Mouse (Mus musculus) liver, embryonic 15.5 days (tissue): ENCODE measurements at regions not wholly inside any gene's neighbourhood (a gene's known extent, or its start where the extent isn't known, plus 50 kb on each side); places are given as distances from the start of the nearest gene placed in this dataset.

Experiments
- ATAC-seq: fragments of 200-750 bp; cut with Nextera tagmentation; 2 replicates; pipeline ENCODE4 v1.8.0; 2017; ENCODE audit warnings: moderate number of reproducible peaks, mild to moderate bottlenecking, moderate library complexity; ENCODE audit not compliant: insufficient read depth
- H3K27ac ChIP-seq: fragments of 300-500 bp; sonication (generic); replicated peaks from 2 replicates; pipeline ENCODE4 v1.5.1; 2015; ENCODE audit warnings: mild to moderate bottlenecking, inconsistent platforms
- H3K27me3 ChIP-seq: fragments of 300-500 bp; sonication (generic); 2 replicates; pipeline ENCODE4 v1.6.1; 2015; ENCODE audit warnings: mild to moderate bottlenecking, inconsistent platforms
- H3K36me3 ChIP-seq: fragments of 300-500 bp; sonication (generic); replicated peaks from 2 replicates; pipeline ENCODE4 v1.6.1; 2015; ENCODE audit warnings: moderate library complexity, mild to moderate bottlenecking, inconsistent platforms
- H3K4me1 ChIP-seq: fragments of 300-500 bp; sonication (generic); replicated peaks from 2 replicates; pipeline ENCODE4 v1.6.1; 2015; ENCODE audit warnings: inconsistent platforms
- H3K4me2 ChIP-seq: fragments of 300-500 bp; sonication (generic); 2 replicates; pipeline ENCODE4 v1.6.1; 2015; ENCODE audit warnings: moderate library complexity, mild to moderate bottlenecking, inconsistent platforms
- H3K4me3 ChIP-seq: fragments of 300-500 bp; sonication (generic); replicated peaks from 2 replicates; pipeline ENCODE4 v1.5.1; 2015; ENCODE audit warnings: mild to moderate bottlenecking, inconsistent platforms
- H3K9ac ChIP-seq: fragments of 300-500 bp; sonication (generic); 2 replicates; pipeline ENCODE4 v1.6.1; 2015; ENCODE audit warnings: moderate library complexity, mild to moderate bottlenecking, inconsistent platforms
- H3K9me3 ChIP-seq: fragments of 300-500 bp; sonication (generic); replicated peaks from 2 replicates; pipeline ENCODE4 v1.6.1; 2016; ENCODE audit warnings: inconsistent platforms
- WGBS: fragments of 180-500 bp; shearing (Covaris S2); methylation state at CpG from one replicate; pipeline ENCODE4 v1.1.7; 2015; ENCODE audit warnings: mixed read lengths; ENCODE audit not compliant: insufficient replicate concordance; 5-methylcytosine and 5-hydroxymethylcytosine counted together

GRCm38 (mm10) chr2:114994691-114995347 lies 340.1 kb upstream of the Dph6 start:
- WGBS: 49% methylated on average over 2 of the region's 2 CpGs
- Histone ChIP-seq H3K27ac (no peak overlapping the region), H3K27me3 (no peaks in the 10 kb centered on the region), H3K36me3 (no peaks in the 10 kb centered on the region), H3K4me1 (no peaks in the 10 kb centered on the region), H3K9ac (no peak overlapping the region), H3K4me2 (no peak overlapping the region), H3K4me3 (no peak overlapping the region), H3K9me3 (no peaks in the 10 kb centered on the region)
- ATAC-seq: no peak

- ATAC-seq: no peak
- H3K27me3 ChIP-seq: no peaks in the 10 kb centered on the region
- H3K36me3 ChIP-seq: no peaks in the 10 kb centered on the region
- H3K27ac ChIP-seq: no peak overlapping the region
- H3K9ac ChIP-seq: no peak overlapping the region
- H3K4me1 ChIP-seq: no peaks in the 10 kb centered on the region
- no peaks in the 10 kb centered on the region for H3K9me3 ChIP-seq
- H3K4me2 ChIP-seq: no peak overlapping the region
- H3K4me3 ChIP-seq: no peak overlapping the region
- 69% methylated on average over 1 of the region's 1 CpGs for WGBS
Observed at GRCm38 (mm10) chr2:115013916-115014315, 359.2 kb upstream of the Dph6 start.

GRCm38 (mm10) chr2:115026777-115027176 lies 372.0 kb upstream of the Dph6 start:
- Histone ChIP-seq H3K9ac (no peak overlapping the region), H3K4me3 (no peak overlapping the region), H3K4me2 (no peak overlapping the region), H3K36me3 (no peaks in the 10 kb centered on the region), H3K27ac (no peak overlapping the region), H3K4me1 (no peaks in the 10 kb centered on the region), H3K9me3 (no peaks in the 10 kb centered on the region), H3K27me3 (no peaks in the 10 kb centered on the region)
- 53% methylated on average over 3 of the region's 3 CpGs for WGBS
- no peak for ATAC-seq

GRCm38 (mm10) chr2:115031134-115031533 lies 376.4 kb upstream of the Dph6 start:
- Histone ChIP-seq H3K4me2 (no peak overlapping the region), H3K27ac (no peak overlapping the region), H3K9ac (no peak overlapping the region), H3K27me3 (no peaks in the 10 kb centered on the region), H3K9me3 (no peaks in the 10 kb centered on the region), H3K4me1 (no peaks in the 10 kb centered on the region), H3K36me3 (no peaks in the 10 kb centered on the region), H3K4me3 (no peak overlapping the region)
- WGBS: 57% methylated on average over 2 of the region's 2 CpGs
- ATAC-seq: no peak

GRCm38 (mm10) chr2:115036205-115036604 lies 381.4 kb upstream of the Dph6 start:
- Histone ChIP-seq H3K4me1 (no peaks in the 10 kb centered on the region), H3K9ac (no peak overlapping the region), H3K4me2 (no peak overlapping the region), H3K4me3 (no peak overlapping the region), H3K9me3 (no peaks in the 10 kb centered on the region), H3K27ac (no peak overlapping the region), H3K36me3 (no peaks in the 10 kb centered on the region), H3K27me3 (no peaks in the 10 kb centered on the region)
- no peak for ATAC-seq
- 37% methylated on average over 3 of the region's 3 CpGs for WGBS

- Histone ChIP-seq H3K9me3 (no peaks in the 10 kb centered on the region), H3K4me3 (no peak overlapping the region), H3K27ac (no peak overlapping the region), H3K4me1 (no peaks in the 10 kb centered on the region), H3K27me3 (no peaks in the 10 kb centered on the region), H3K9ac (no peak overlapping the region), H3K36me3 (no peaks in the 10 kb centered on the region), H3K4me2 (no peak overlapping the region)
- 51% methylated on average over 7 of the region's 7 CpGs for WGBS
- no peak for ATAC-seq
Observed at GRCm38 (mm10) chr2:115042299-115042785, 387.6 kb upstream of the Dph6 start.

- Histone ChIP-seq H3K27ac (no peak overlapping the region), H3K4me2 (no peak overlapping the region), H3K4me3 (no peak overlapping the region), H3K9me3 (no peaks in the 10 kb centered on the region), H3K27me3 (no peaks in the 10 kb centered on the region), H3K36me3 (no peaks in the 10 kb centered on the region), H3K4me1 (no peaks in the 10 kb centered on the region), H3K9ac (no peak overlapping the region)
- no peak for ATAC-seq
- WGBS: 66% methylated on average over 4 of the region's 4 CpGs
Observed at GRCm38 (mm10) chr2:115056327-115057070, 401.7 kb upstream of the Dph6 start.

- Histone ChIP-seq H3K4me3 (no peak overlapping the region), H3K27ac (no peak overlapping the region), H3K4me2 (no peak overlapping the region), H3K4me1 (no peaks in the 10 kb centered on the region), H3K9ac (no peak overlapping the region), H3K9me3 (no peaks in the 10 kb centered on the region), H3K36me3 (no peaks in the 10 kb centered on the region), H3K27me3 (no peaks in the 10 kb centered on the region)
- 40% methylated on average over 2 of the region's 2 CpGs for WGBS
- ATAC-seq: no peak
Observed at GRCm38 (mm10) chr2:115057200-115057599, 402.4 kb upstream of the Dph6 start.

- no peaks in the 10 kb centered on the region for H3K9me3 ChIP-seq
- no peak for ATAC-seq
- H3K36me3 ChIP-seq: no peaks in the 10 kb centered on the region
- no peaks in the 10 kb centered on the region for H3K4me1 ChIP-seq
- no peaks in the 10 kb centered on the region for H3K27me3 ChIP-seq
- no peak overlapping the region for H3K4me2 ChIP-seq
- H3K27ac ChIP-seq: no peak overlapping the region
- no peak overlapping the region for H3K4me3 ChIP-seq
- H3K9ac ChIP-seq: no peak overlapping the region
- WGBS: 59% methylated on average over 8 of the region's 8 CpGs
Observed at GRCm38 (mm10) chr2:115067489-115068163, 412.9 kb upstream of the Dph6 start.

- WGBS: 59% methylated on average over 4 of the region's 4 CpGs
- no peaks in the 10 kb centered on the region for H3K36me3 ChIP-seq
- H3K4me3 ChIP-seq: no peak overlapping the region
- no peak overlapping the region for H3K4me2 ChIP-seq
- H3K9me3 ChIP-seq: no peaks in the 10 kb centered on the region
- H3K27me3 ChIP-seq: no peaks in the 10 kb centered on the region
- no peak overlapping the region for H3K27ac ChIP-seq
- ATAC-seq: no peak
- no peak overlapping the region for H3K9ac ChIP-seq
- H3K4me1 ChIP-seq: no peaks in the 10 kb centered on the region
Observed at GRCm38 (mm10) chr2:115069704-115070103, 414.9 kb upstream of the Dph6 start.

- ATAC-seq: no peak
- 55% methylated on average over 6 of the region's 6 CpGs for WGBS
- no peaks in the 10 kb centered on the region for H3K36me3 ChIP-seq
Observed at GRCm38 (mm10) chr2:115070123-115070522, 415.4 kb upstream of the Dph6 start.

More at GRCm38 (mm10) chr2:115070123-115070522, 415.4 kb upstream of the Dph6 start:
- Histone ChIP-seq H3K27me3 (no peaks in the 10 kb centered on the region), H3K27ac (no peak overlapping the region), H3K4me2 (no peak overlapping the region), H3K4me3 (no peak overlapping the region), H3K4me1 (no peaks in the 10 kb centered on the region), H3K9ac (no peak overlapping the region), H3K9me3 (no peaks in the 10 kb centered on the region)
